Mouse (Mus musculus) ES-Bruce4 (cell line): ENCODE measurements at regions not wholly inside any gene's neighbourhood (a gene's known extent, or its start where the extent isn't known, plus 50 kb on each side); places are given as distances from the start of the nearest gene placed in this dataset.

Source experiments
- CTCF ChIP-seq: IDR thresholded peaks from one replicate; pipeline ENCODE4 v1.8.1; 2011; ENCODE audit warnings: low read depth, low read length
- EP300 ChIP-seq: IDR thresholded peaks from 2 replicates; pipeline ENCODE4 v1.6.1; 2011; ENCODE audit warnings: low read depth, low read length; ENCODE audit not compliant: insufficient read depth
- POLR2A ChIP-seq: IDR thresholded peaks from one replicate; pipeline ENCODE4 v1.8.1; 2011; ENCODE audit warnings: low read length; ENCODE audit not compliant: insufficient read depth

DNA sequence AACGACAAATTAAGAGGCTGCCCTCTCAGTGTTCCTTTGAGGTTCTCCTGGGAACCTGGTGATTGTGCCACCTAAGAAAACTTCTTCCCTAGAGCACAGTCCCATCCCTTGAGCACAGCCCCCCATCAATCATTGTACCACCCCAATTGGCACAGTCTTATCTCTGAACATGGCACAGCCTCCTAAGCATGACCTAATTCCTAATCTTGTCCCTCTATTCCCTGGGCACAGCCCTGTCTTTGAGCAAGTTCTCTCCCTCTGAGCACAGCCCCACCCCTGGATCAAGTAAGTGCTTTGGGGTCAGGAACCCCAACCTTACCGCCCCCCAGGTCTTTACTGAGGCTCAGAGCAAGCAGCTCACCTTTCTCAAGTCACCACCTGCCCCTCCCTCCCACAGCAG, 173.6 kb upstream of the Irx3 start:
- TF ChIP-seq POLR2A (no peak), CTCF (no peak), EP300 (no peak)
